Mouse (Mus musculus): Measurements from ENCODE around the gene Itgb1bp1. TPM values are rescaled to one million over a fixed set of nuclear protein-coding genes. Genes with fewer than 3 reads are reported as not detected.

Gene Itgb1bp1
- polyA plus RNA-seq, 1 experiment from 2014 or later, result 43.5 TPM

- Histone ChIP-seq H3K9me3 (ENCODE audit: control insufficient read depth, low read length) (no peaks in the 10 kb centered on the region), H3K4me2 (replicated peaks; ENCODE audit: low read depth, low read length) (no peak overlapping the region), H3K27ac (ENCODE audit: low read depth, low read length) (no peak overlapping the region), H3K4me3 (ENCODE audit: low read length) (no peak overlapping the region), H3K27me3 (ENCODE audit: control insufficient read depth, insufficient read depth, low read length) (no peaks in the 10 kb centered on the region), H3K9ac (ENCODE audit: low read depth, low read length) (no peak overlapping the region), H3K36me3 (ENCODE audit: control insufficient read depth, insufficient read depth, low read length) (peaks cover 65% of the 10 kb centered on the region), H3K4me1 (ENCODE audit: control insufficient read depth, insufficient read depth, low read length) (no peaks in the 10 kb centered on the region)
- ATAC-seq (ENCODE audit: low FRiP score, low TSS enrichment), result no peak
- WGBS, result 92% methylated on average over 2 of the region's 2 CpGs
Measured at GRCm38 (mm10) chr12:21234560-21234959, 51.5 kb downstream of the Itgb1bp1 start.

GRCm38 (mm10) chr12:21233727-21234126 lies 52.4 kb downstream of the Itgb1bp1 start:
- no peak overlapping the region for H3K4me3 ChIP-seq (ENCODE audit: low read length)
- H3K9me3 ChIP-seq (ENCODE audit: control insufficient read depth, low read length), result no peaks in the 10 kb centered on the region
- 91% methylated on average over 7 of the region's 7 CpGs for WGBS
- H3K27me3 ChIP-seq (ENCODE audit: control insufficient read depth, insufficient read depth, low read length), result no peaks in the 10 kb centered on the region
- no peak overlapping the region for H3K27ac ChIP-seq (ENCODE audit: low read depth, low read length)
- no peak for ATAC-seq (ENCODE audit: low FRiP score, low TSS enrichment)
- no peaks in the 10 kb centered on the region for H3K4me1 ChIP-seq (ENCODE audit: control insufficient read depth, insufficient read depth, low read length)
- H3K36me3 ChIP-seq (ENCODE audit: control insufficient read depth, insufficient read depth, low read length), result peaks cover 63% of the 10 kb centered on the region
- no peak overlapping the region for H3K9ac ChIP-seq (ENCODE audit: low read depth, low read length)
- no peak overlapping the region for H3K4me2 ChIP-seq (replicated peaks; ENCODE audit: low read depth, low read length)

- no peak overlapping the region for H3K4me3 ChIP-seq (ENCODE audit: low read length)
- H3K4me2 ChIP-seq (replicated peaks; ENCODE audit: low read depth, low read length), result no peak overlapping the region
- H3K4me1 ChIP-seq (ENCODE audit: control insufficient read depth, insufficient read depth, low read length), result no peaks in the 10 kb centered on the region
- peaks cover 36% of the 10 kb centered on the region for H3K36me3 ChIP-seq (ENCODE audit: control insufficient read depth, insufficient read depth, low read length)
- ATAC-seq (ENCODE audit: low FRiP score, low TSS enrichment), result no peak
- 84% methylated on average over 17 of the region's 17 CpGs for WGBS
- no peak overlapping the region for H3K9ac ChIP-seq (ENCODE audit: low read depth, low read length)
- no peak overlapping the region for H3K27ac ChIP-seq (ENCODE audit: low read depth, low read length)
- H3K27me3 ChIP-seq (ENCODE audit: control insufficient read depth, insufficient read depth, low read length), result no peaks in the 10 kb centered on the region
- H3K9me3 ChIP-seq (ENCODE audit: control insufficient read depth, low read length), result no peaks in the 10 kb centered on the region
Measured at GRCm38 (mm10) chr12:21229076-21229918, 56.8 kb downstream of the Itgb1bp1 start.

- Histone ChIP-seq H3K36me3 (ENCODE audit: control insufficient read depth, insufficient read depth, low read length) (peaks cover 36% of the 10 kb centered on the region), H3K27me3 (ENCODE audit: control insufficient read depth, insufficient read depth, low read length) (no peaks in the 10 kb centered on the region), H3K4me2 (replicated peaks; ENCODE audit: low read depth, low read length) (no peak overlapping the region), H3K9ac (ENCODE audit: low read depth, low read length) (no peak overlapping the region), H3K27ac (ENCODE audit: low read depth, low read length) (no peak overlapping the region), H3K9me3 (ENCODE audit: control insufficient read depth, low read length) (no peaks in the 10 kb centered on the region), H3K4me1 (ENCODE audit: control insufficient read depth, insufficient read depth, low read length) (no peaks in the 10 kb centered on the region), H3K4me3 (ENCODE audit: low read length) (no peak overlapping the region)
- no peak for ATAC-seq (ENCODE audit: low FRiP score, low TSS enrichment)
- 89% methylated on average over 4 of the region's 4 CpGs for WGBS
Measured at GRCm38 (mm10) chr12:21228650-21229049, 57.4 kb downstream of the Itgb1bp1 start.

- H3K27ac ChIP-seq (ENCODE audit: low read depth, low read length), result no peak overlapping the region
- ATAC-seq (ENCODE audit: low FRiP score, low TSS enrichment), result 0 out of 2 replicates have a peak, but pooled peaks have one; percentile 44
- WGBS, result 51% methylated on average over 6 of the region's 6 CpGs
Measured at GRCm38 (mm10) chr12:21227076-21227980, 58.8 kb downstream of the Itgb1bp1 start.

GRCm38 (mm10) chr12:21226316-21226715 lies 59.8 kb downstream of the Itgb1bp1 start:
- ATAC-seq (ENCODE audit: low FRiP score, low TSS enrichment), result no peak
- Histone ChIP-seq H3K9me3 (ENCODE audit: control insufficient read depth, low read length) (no peaks in the 10 kb centered on the region), H3K36me3 (ENCODE audit: control insufficient read depth, insufficient read depth, low read length) (peaks cover 25% of the 10 kb centered on the region)

More at GRCm38 (mm10) chr12:21227076-21227980, 58.8 kb downstream of the Itgb1bp1 start:
- no peaks in the 10 kb centered on the region for H3K4me1 ChIP-seq (ENCODE audit: control insufficient read depth, insufficient read depth, low read length)
- peaks cover 33% of the 10 kb centered on the region for H3K36me3 ChIP-seq (ENCODE audit: control insufficient read depth, insufficient read depth, low read length)
- no peaks in the 10 kb centered on the region for H3K9me3 ChIP-seq (ENCODE audit: control insufficient read depth, low read length)
- no peak overlapping the region for H3K9ac ChIP-seq (ENCODE audit: low read depth, low read length)
- H3K4me3 ChIP-seq (ENCODE audit: low read length), result no peak overlapping the region
- no peak overlapping the region for H3K4me2 ChIP-seq (replicated peaks; ENCODE audit: low read depth, low read length)
- H3K27me3 ChIP-seq (ENCODE audit: control insufficient read depth, insufficient read depth, low read length), result no peaks in the 10 kb centered on the region

GRCm38 (mm10) chr12:21225358-21225757 lies 60.7 kb downstream of the Itgb1bp1 start:
- no peak for ATAC-seq (ENCODE audit: low FRiP score, low TSS enrichment)
- peaks cover 24% of the 10 kb centered on the region for H3K36me3 ChIP-seq (ENCODE audit: control insufficient read depth, insufficient read depth, low read length)
- whole genome bisulfite sequencing, result 63% methylated on average over 8 of the region's 8 CpGs
- no peaks in the 10 kb centered on the region for H3K4me1 ChIP-seq (ENCODE audit: control insufficient read depth, insufficient read depth, low read length)
- H3K27me3 ChIP-seq (ENCODE audit: control insufficient read depth, insufficient read depth, low read length), result no peaks in the 10 kb centered on the region
- no peak overlapping the region for H3K4me3 ChIP-seq (ENCODE audit: low read length)
- H3K9me3 ChIP-seq (ENCODE audit: control insufficient read depth, low read length), result no peaks in the 10 kb centered on the region
- H3K9ac ChIP-seq (ENCODE audit: low read depth, low read length), result no peak overlapping the region
- no peak overlapping the region for H3K27ac ChIP-seq (ENCODE audit: low read depth, low read length)
- H3K4me2 ChIP-seq (replicated peaks; ENCODE audit: low read depth, low read length), result no peak overlapping the region

More at GRCm38 (mm10) chr12:21226316-21226715, 59.8 kb downstream of the Itgb1bp1 start:
- Histone ChIP-seq H3K4me2 (replicated peaks; ENCODE audit: low read depth, low read length) (no peak overlapping the region), H3K27ac (ENCODE audit: low read depth, low read length) (no peak overlapping the region), H3K27me3 (ENCODE audit: control insufficient read depth, insufficient read depth, low read length) (no peaks in the 10 kb centered on the region), H3K4me1 (ENCODE audit: control insufficient read depth, insufficient read depth, low read length) (no peaks in the 10 kb centered on the region), H3K9ac (ENCODE audit: low read depth, low read length) (no peak overlapping the region), H3K4me3 (ENCODE audit: low read length) (no peak overlapping the region)
- 86% methylated on average over 9 of the region's 9 CpGs for WGBS

GRCm38 (mm10) chr12:21223923-21224322 lies 62.2 kb downstream of the Itgb1bp1 start:
- H3K9me3 ChIP-seq (ENCODE audit: control insufficient read depth, low read length), result no peaks in the 10 kb centered on the region
- no peaks in the 10 kb centered on the region for H3K27me3 ChIP-seq (ENCODE audit: control insufficient read depth, insufficient read depth, low read length)
- no peak overlapping the region for H3K4me2 ChIP-seq (replicated peaks; ENCODE audit: low read depth, low read length)
- H3K4me1 ChIP-seq (ENCODE audit: control insufficient read depth, insufficient read depth, low read length), result no peaks in the 10 kb centered on the region
- 85% methylated on average over 4 of the region's 4 CpGs for WGBS
- H3K4me3 ChIP-seq (ENCODE audit: low read length), result no peak overlapping the region
- no peak overlapping the region for H3K27ac ChIP-seq (ENCODE audit: low read depth, low read length)
- no peak for ATAC-seq (ENCODE audit: low FRiP score, low TSS enrichment)
- H3K9ac ChIP-seq (ENCODE audit: low read depth, low read length), result no peak overlapping the region
- H3K36me3 ChIP-seq (ENCODE audit: control insufficient read depth, insufficient read depth, low read length), result peaks cover 13% of the 10 kb centered on the region; the same call in 1 of the 2 replicates

Data from kidney, embryonic 14.5 days (tissue).